Mouse (Mus musculus) kidney, adult 11 months (tissue): ENCODE measurements at regions not wholly inside any gene's neighbourhood (a gene's known extent, or its start where the extent isn't known, plus 50 kb on each side); places are given as distances from the start of the nearest gene placed in this dataset.
"Not testable (repeated sequence)": the region's sequence is repeated elsewhere in the genome, so short reads cannot be mapped to it uniquely, and the experiment has no call there.

ENCODE experiments used
- DNase-seq: peaks from one replicate; pipeline ENCODE4 v3.0.0; 2022

DNA sequence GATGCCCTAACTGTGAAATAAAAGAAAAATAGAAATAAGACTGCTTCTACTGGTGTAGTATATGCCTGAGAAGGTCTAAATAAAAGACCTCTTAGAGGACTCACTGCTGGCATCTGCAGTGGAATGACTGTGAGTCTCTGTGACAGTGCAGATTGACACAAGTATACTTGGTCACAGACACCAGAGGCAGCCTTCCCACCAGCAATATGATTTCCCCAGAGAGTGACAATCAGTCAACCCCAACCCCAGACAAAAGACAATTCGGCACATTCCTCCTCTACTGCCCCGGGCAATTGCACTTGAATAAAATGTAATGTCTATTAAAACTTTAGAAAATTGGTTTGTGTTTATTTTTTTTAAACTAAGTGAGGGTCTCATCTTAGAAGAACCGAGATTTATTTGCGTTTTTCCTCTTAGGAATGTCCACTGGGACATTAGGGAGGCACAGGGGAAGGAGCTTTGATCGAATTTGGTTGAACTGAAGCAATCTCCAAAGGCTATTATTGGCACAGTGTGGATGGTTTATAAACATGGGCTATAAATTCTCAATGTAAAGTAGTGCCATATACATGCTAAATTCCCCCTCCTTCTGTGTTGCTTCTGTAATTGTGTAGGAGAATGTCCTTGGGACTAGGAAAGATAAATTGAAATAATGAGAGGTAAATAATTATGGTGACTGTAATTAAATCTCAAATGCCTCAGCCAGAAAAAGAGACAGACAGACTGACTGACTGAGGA lies 123.0 kb upstream of the Lnx1 start:
- DNase-seq: no peak

DNA sequence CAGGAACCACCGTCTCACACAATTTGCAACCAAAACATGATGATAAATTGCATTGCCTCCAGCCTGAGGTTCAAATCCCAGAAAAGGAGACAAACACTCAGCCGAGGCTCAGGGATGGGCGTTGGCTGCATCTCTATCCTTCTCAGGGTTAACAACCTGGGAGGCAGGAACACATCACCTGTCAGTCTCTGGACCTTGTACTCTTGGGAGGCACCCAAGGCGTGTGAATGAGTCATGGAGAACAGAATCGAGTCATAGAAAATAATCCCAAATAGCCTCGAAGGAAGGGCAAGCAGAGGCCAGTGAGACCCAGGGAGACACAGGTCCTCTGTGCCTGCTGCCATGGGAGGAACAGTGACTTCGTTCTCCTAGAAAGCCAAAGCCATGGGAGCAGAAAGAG lies 121.0 kb upstream of the Lnx1 start:
- no peak for DNase-seq

DNA sequence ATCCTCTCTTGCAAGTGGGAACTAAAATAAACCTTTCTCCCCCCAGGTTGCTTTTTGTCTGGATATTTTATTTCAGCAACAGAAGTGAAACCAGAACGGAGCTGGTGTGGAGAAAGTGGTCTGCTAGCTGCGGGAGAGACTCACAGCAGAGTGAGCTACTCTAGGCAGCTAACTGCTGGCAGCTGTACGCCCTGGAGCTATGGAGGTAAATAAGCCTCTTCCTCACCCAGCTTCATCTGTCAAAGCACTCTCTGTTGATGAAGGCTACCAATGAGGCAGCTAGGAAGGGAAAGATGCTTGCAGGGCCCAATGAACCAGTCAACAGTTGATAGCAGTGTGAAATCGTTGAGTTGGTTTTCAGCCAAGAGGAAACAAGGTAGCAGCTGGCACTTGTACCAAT lies 119.3 kb upstream of the Lnx1 start:
- DNase-seq: no peak

DNA sequence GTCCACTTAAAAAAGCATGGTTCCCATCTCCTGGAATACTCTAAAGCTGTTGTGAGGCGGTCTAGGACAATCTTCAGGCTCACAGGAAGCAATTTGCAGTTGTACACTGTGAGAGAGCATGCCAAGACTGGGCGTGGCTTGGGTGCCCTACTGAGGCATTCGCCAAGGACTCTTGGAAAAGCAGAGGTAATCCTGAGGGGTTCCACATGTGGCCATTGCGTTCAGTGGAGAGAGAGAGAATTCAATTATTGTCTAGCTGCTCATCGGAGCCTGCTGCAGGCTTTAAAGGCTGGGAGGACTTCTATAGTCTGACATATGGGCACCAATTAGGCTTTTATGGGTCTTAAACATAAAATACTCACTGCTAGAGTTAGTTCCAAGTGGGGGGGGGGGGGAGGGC lies 113.8 kb upstream of the Lnx1 start:
- DNase-seq: peak; percentile 39

DNA sequence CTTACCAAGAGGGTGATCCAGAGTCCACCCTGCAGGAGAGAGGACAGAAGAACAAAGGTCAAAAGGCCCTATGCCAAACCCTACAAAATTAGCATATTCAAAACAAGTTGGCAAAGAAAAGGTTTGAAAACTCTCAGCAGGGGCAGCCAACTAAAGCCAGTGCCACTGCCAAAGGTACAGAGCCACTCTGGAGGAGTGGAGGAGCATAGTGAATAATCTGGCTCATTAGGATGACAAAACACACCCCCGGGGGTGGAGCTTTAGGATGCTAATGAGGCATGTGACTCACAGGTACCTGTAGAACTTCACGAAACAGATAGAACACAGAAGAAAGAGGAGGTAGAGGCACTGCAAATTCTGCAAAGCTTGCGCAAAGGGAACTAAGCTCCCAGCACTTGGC lies 110.7 kb upstream of the Lnx1 start:
- peak; percentile 92 for DNase-seq

DNA sequence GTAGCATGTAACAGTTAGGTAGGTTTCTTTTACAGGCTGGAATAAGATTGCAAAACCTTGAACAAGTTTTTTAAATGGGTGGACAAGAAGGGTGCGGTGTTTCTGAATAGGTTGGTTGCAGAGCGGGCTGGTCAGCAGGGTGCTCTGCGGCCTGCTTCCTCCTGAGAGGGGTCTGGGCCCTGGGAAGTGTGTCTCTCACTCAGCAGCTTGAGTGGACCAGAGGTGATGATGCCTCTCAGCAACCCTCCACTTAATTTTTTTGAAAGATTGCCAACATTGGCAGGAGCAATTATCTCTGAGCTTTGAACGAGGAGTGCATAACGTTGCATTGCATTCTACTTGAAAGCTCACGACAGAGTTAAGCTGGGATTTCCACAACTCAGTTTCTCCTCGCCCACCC lies 108.3 kb upstream of the Lnx1 start:
- no peak for DNase-seq

DNA sequence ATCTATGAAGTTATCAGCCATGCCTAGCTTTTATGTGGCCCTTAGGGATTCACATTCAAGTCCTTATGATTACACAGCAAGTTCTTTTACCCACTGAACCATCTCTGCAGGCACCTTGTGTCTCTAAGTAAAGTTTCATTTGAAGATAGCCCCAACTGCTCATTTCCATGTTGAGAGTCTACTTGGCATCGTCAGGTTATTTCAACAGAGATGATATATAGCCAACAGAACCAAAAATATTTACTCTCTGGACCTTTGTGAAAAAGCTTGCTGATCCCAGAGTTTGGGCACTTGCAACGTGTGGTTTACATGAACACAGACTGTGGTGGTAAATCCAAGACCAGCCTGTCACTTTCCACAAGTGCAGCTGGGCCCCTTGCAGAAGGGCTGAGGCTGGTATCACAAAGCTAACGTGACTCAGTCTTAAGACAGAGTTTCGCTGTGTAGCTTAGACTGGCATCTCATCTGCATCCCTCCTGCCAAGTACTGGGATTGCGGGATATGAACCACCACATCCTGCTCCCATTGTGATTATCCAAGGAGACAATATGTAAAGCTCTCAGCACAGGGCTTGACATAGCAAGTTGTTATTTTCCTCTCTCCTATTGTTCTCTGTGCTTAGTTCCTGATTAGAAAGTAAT lies 105.0 kb upstream of the Lnx1 start:
- no peak for DNase-seq

DNA sequence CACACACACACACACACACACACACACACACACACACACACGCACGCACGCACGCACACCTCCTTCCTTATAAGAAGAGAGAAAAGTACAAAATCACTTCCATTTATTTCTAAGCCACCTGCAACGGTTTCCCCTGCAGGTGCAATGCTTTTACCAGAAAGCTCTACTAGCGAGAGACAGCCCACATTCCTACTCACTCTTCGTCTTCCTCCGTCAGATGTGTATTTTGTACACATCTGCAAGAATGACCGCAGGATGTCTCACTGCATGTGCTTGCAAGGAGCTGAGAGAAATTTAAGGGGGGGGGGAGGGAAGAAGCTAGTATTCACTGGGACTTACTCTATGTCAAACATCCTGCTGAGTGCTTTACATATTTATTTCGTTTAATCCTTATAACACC lies 99.2 kb upstream of the Lnx1 start:
- DNase-seq: no peak

DNA sequence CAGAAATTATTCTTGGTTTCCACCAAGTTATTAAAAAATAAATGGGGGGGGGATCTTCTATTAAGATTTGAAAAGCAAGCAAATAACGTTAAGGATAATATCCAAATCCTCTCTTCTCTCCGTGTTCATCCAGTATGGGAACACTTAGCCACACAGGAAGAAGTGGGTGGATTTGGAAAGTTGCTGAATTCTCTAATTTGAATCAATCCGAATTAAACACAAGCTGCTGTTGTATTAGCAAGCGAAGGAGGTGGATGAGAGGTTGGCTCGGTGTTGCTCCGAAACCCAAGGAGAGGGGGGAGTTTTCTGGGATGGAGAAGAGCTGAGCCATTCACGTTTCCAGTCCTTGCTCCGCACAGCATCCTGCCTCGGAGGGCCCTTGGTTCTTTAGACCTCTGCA lies 97.6 kb upstream of the Lnx1 start:
- no peak for DNase-seq

DNA sequence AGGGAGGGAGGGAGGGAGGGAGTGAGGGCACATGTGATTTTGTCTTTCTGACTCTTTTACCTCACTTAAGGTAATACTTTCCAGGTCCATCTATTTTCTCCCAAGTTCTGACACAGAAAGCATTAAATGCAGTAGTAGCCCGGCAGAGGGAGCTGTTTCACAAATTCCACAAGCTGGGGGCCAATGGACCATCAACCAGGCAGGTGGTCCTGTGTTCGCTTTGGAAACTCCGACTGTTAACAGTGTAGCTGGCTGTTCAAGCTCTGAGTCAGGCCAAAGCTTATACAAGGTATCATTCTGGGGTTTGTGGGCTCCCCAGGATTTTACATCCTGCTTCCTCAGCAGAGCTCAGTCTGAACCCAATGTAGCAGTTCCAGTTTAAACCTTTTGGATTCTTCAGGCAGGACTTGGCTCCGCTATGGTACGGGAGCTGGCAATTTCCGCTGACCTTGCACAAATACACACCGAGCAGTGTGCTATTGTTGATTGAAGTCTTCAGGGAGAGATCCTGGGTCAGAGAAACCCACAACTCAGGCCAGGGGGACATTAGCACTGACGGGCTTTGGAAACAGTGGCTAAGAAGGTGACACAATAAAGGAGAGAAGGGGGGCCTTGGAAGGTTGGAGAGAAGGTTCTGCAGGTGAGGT lies 93.8 kb upstream of the Lnx1 start:
- no peak for DNase-seq

DNA sequence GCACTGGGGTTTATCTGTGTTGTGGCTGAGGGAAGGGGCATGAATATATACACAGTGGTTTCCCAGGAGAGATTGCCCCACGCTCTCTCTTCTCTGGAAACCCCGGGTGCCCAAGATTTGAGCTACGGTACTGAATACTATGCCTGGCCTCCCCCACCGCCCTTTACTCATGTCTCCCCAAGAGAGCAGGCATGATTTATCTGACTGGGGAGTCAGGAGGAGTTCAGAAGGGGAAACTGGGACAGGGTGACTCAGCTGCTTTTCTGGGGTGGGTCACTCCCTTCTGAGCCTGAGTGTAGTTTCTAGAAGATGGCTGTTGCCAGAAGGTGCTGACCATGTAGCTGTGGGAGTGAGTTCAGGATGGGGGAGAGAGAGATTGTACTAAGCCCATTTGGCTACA lies 92.0 kb upstream of the Lnx1 start:
- no peak for DNase-seq

DNA sequence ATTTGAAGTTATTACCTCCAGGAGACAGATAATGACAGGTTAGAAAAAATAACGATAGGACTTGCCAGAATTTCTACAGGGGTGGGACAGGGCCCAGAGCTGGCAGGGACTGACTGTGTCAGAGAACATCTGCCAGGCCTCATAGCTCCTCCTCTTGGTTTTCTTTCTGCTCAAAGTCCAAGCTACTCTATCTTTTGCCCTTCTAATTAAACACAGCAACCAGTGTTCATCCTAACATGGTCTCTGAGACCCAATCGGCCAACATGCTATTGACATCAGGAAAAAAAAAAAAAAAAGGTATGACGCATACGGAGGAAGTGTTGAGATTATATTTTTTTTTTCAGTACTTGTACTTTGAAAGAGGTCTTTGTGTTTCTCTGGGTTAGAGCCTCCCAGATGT lies 90.7 kb upstream of the Lnx1 start:
- DNase-seq: peak; percentile 46

DNA sequence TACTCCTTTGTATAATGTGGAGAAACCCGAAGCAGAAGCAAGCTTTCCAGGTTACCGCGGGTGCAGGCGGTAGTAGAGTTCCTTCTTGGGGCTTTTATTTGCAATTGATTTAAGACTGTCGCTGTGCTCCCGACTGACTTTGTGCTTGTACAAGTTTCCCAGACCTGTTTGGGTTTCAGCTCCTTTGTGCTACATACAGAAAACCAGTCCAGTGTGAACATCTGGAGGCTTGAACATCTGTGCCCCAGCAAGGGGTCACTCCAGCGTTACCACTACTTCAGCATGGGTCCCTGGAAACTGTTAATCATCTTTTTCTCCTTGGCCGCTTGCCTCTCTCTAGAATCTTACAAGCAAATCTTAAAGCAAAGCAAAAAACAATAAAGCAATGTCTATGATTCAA lies 90.2 kb upstream of the Lnx1 start:
- DNase-seq: peak; percentile 31

DNA sequence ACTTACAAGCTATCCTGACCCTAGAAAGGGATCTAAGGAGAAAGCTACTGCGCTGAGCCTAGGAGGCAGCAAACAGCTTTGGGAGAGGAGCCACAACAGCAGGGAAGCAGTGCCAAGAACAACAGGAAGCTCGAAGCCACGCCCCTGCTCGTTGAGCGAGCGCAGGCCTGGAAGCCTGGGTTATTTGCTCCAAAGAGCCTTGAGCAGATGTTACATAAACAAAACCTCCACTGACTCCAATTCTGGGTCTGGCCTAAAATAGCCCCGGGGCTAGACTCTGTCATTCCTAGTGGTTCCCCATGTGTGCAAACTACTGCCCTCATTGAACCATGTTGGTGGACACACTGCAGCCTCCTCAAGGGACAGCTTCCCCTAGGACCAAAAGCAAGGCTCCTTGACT lies 89.6 kb upstream of the Lnx1 start:
- DNase-seq: peak; percentile 96

DNA sequence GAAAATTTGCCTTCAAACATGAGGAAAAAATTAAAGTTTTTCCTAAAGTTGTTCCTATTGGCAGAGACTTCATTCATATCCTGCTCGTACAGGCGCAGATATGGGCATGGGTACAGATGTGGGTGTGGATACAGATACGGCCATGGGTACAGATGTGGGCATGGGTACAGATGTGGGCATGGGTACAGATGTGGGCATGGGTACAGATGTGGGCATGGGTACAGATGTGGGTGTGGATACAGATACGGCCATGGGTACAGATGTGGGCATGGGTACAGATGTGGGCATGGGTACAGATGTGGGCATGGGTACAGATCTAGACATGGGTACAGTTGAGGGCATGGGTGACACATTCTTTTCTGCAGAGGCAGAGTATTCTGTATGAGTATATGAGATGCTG lies 87.8 kb upstream of the Lnx1 start:
- not testable (repeated sequence) for DNase-seq

DNA sequence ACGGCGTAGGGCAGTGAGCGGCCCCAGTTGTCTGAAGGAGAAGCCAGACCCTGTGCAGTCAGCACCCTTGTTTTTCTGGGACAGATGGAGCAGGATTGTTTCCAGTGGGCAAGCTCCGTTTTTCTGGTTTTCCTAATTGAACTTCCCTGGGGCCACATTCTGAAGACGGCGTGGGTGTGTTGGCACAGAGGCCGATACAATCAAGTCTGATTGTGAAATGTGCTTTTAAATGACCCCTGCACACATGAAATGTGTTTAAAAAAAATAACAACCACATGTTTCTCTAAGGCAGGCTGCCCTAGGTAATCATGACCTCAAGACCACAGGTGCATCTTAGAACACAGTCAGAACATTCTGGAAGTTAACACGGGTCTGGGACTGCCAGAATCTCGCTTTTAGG lies 81.2 kb upstream of the Lnx1 start:
- no peak for DNase-seq

DNA sequence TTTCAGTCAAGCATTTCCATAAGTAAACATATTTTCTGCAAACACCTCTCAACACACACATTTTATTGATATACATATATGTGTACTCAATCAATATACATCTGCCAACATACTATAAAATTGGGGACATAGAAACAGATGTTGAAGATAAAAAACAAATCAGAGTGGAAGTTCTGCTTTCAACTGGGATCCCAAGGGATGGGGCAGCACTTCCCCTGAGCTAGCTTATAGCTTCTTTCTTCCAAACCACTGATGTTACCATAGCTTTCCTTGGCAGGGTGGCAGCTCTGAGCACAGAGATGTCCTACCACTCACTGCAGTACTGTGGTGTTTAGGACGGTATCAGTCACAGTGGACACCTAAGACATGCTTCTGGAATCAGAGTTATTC lies 75.4 kb upstream of the Lnx1 start:
- no peak for DNase-seq

DNA sequence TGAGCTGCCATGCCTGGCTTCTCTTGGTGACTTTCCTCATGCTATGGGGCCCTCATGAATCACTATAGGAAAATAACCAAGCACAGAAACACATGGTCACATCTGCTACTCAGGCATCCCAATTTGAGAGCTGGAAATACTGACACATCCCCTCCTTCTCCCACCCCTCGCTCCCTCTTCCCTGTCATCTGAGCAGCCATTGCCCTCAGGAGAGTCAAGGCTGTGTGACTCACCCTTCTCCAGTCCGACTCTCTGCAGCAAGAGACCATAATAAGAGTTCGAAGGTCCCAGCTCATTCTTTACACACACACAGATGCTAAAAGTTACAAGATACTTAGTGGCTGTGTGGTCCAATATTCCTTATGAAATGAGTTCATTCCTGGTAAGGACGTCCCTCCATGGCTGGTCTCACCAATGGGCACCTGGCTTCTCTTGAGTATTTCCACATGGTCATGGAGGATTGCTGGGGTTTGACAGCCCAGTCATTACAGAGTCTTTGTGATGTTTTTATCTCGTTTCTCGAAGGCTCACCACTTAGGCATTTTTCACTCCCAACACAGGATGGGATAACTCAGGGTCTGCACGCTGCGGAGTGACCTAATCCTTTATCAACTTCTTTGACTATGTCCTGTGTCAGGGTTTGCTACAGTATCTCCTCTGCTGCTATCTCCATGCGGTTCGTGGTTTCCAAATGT lies 74.8 kb upstream of the Lnx1 start:
- DNase-seq: no peak

DNA sequence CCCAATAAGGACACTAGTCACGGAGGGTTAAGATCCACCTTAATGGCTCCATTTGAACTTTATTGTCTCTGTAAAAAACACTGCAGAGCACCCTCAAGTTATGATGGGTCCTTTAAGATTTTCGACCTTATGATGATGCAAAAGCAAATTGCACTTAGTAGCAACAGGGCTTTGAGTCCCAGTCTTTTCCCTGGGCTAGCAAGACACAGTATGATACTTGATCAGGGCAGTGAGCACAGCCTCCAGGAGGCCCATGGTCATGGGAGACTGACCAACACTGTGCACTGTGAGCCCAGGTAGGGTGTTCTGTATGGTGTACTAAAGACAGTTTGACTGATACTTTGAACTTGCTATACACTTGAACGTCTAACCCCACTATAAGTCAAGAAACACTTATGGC lies 73.4 kb upstream of the Lnx1 start:
- no peak for DNase-seq

DNA sequence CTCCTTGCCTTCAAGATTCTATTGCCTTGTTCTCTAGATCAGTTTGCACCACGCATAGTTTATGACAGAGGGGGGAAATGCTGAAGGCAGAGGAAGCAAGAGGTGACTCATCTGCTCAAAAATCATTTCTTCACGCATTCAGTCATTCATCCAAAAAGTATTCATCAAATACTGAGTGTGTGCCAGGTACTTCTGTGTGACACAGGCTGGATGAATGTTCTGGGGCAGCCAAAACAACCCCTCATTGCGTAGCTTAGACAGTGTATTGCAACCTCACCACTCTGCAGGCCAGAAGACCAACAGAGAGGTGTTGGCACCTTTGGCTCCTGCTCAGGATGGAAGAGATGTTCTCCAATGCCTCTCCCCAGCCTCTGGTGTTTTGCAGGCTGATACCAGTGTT lies 72.9 kb upstream of the Lnx1 start:
- DNase-seq: no peak

DNA sequence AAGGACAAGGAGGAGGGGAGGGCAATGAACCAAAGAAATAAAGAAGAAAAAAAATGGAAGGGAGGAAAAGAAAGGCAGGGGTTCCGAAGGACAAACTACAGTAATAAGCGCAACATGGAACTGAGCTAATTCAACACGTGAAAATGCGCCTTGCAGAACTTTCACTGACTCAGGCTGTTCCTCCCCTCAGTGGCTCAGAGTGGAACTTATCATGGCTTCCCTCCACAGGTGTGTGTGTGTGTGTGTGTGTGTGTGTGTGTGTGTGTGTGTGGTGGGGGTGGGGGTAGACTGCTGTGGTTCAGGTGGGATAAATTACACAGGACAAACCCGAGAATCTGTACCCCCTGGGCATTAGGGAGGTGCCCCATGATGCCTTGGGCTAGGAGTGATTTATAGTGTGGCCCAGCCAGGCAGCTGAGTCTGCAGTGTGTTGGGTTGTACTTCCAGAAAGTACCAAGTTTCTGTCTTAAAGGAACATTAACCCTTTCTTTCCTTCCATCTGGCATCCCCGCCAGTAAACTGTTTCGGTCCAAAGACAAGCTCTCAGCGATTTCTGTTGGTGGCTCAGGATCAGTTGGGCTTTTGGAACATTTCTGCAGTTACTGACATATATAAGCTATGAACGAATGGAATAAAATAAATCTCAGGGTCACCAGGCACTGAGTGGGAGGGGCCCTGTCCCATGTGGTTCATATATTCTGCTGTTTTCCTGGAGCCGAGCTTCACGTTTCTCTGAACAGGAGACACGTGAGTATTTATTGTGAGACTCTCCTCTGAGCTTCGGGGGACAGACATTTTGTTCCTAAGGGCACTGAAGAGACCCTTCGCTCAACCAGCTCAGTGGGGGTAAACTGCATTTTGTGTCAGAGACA lies 71.1 kb upstream of the Lnx1 start:
- no peak for DNase-seq

DNA sequence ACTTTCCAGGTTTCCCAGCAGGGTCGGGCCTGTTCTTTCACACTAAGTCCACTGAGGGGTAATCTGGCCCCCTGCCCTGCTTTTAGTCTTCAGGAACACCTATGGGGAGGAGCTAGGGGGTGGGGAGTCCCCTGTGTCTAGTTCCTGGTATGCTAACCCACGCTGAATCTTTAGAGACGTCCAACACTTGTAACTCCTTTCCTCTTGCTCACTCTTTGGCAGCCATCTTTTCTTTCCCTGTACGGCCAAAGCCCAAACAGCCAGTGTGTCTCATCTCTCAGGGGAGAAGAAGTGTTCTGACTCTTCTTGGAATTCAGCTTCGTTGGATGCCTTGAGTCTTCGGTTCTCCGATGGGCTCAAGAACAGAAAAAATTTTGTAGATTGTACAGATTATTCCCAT lies 68.4 kb upstream of the Lnx1 start:
- no peak for DNase-seq

DNA sequence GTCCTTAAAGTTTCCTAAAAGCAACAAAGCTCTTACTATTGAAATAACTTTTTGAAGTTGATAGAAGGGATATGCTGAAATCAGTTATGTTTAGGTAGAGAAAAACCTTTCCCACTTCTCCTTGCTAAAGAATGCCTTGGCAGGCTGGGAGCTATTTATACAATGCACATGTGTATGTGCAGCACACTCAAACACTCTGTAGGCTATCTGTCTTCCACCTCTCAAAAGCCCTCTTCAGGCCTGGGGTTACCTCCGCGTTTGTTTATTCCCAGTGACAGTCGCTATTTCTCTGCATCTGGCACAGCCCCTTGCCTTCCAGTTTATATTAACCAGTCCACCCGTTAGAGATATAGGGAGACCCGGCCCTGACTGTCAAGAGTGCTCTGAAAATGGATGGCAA lies 66.3 kb upstream of the Lnx1 start:
- DNase-seq: no peak
